Mouse (Mus musculus): ENCODE data around the gene Mrps18c.

The Mrps18c gene

DNA sequence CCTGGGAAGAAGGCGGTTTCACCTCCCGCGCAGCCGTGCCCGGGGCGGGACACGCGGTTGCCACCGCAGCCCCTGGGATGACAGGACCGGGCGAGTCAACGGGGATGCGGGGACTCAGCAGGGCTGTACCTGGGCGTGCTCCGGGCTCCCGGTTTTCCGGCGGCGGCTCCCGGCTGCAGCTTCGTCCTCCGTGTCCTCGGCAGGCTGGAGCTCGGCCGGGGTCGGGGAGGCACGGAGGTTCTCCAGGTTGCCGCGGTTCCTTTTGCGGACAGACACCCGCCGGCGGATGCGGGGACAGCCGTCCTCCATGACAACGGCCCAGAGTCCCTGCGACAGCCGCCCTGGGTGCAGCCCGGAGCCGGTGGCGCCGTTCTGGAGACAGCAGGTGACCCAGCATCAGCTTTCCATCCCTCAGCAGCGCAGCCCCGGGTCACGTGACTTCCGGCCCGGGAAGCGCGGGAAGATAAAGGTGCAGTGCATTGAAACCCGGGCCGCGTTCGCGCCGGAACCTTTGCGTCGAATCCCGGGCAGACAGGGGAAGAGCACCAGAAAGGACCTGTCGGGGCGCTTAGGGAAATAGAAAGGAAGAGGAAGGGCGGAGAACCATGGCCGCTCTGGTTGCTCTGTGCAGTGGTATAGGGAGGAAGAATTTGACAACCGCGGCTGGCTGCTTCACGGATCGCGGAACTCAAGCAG is at the start of gene Mrps18c, which contains the start of gene Helq:
TSS of gene Mrps18c (plus strand) at position 463 of the 696 bp plus-strand sequence.
TSS of gene Helq (minus strand) at position 434 of the 696 bp plus-strand sequence.
- DNase-seq (ENCODE audit: low spot score), result peak; percentile 90

DNA sequence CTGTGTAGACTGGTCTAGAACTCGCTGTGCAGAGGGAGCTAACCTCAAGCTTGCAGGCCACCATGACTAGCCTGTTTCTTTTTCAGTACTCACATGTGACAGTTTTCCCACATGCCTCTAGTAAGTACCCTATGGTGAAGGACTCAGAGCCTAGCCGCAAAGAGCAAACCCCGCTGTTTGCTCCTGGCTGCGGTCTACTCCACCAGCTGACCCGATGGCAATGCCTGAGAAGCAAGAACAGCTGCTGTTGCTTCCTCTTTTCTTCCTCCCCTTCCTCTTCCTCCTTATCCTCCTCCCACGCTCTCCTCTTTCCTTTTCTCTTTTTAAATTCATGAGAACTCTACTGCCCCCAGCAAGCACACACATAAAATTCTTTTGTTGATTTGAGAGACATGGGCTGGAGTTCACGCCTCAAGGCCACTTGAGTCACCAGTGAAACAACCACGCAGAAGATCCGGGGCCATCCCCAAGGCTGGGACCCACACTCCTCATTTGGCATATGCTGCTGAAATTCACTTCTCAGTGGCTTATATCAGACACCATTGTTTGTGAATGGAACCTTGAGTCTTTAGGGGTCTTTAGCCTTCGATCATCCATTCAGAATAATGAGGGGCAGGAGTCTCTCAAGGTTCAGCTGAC is 47.7 kb upstream of the Mrps18c start:
- DNase-seq (ENCODE audit: low spot score), result no peak

DNA sequence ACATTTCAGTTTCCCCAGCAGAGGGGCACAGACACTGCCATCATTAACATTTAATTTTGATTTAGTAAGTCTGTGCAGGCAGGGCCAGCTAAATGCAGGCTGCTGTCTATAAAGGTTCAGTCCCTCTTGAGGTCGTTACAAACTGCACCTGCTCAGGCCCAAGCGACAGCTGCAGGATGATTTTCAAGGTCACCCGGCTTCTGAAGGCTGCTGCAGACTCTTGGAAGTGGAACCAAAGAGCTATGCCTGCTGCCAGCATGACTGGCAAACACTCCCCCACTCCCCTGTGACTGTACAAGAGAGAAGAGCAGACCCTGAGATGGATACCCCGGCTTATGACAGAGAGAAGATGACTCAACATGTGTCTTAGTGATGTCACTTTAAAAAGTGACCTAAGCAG is 46.8 kb upstream of the Mrps18c start:
- DNase-seq (ENCODE audit: low spot score), result no peak

DNA sequence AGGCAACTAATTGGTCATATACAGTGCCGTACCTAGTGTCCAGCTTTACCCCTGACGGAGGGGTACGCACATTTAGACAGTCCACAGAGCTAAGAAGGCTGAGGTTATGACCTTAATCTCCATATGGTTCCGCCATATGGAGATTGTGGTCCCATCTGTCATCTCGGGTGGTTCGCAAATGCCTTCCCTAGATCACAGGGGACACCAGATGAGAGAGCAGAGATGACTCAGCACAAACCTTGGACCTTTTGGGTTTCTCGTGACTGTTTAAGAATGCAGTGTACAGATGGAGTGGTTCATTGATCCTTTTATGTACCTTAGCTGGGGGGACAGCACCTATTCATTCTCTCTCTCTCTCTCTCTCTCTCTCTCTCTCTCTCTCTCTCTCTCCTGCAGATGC is 45.0 kb upstream of the Mrps18c start:
- no peak for DNase-seq (ENCODE audit: low spot score)

DNA sequence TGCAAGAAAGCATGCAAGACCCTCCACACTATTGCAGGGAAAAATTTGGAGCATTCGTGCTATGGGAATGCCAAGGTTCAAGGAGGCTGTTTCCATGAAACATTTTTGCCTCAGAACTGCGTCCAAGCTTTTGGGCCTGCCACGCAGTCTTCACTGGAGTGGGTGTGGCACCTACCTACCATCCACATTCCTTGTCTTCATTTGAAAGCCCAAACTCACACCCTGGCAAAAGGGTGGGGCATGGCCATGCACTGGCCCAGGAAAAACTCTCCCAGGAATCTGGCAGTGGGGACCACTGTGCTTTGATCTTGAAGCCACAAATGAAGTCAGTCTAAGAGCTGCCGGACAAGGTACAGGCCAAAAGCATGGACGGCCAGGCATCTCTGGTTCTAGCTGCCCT is 40.3 kb upstream of the Mrps18c start:
- DNase-seq (ENCODE audit: low spot score), result no peak

DNA sequence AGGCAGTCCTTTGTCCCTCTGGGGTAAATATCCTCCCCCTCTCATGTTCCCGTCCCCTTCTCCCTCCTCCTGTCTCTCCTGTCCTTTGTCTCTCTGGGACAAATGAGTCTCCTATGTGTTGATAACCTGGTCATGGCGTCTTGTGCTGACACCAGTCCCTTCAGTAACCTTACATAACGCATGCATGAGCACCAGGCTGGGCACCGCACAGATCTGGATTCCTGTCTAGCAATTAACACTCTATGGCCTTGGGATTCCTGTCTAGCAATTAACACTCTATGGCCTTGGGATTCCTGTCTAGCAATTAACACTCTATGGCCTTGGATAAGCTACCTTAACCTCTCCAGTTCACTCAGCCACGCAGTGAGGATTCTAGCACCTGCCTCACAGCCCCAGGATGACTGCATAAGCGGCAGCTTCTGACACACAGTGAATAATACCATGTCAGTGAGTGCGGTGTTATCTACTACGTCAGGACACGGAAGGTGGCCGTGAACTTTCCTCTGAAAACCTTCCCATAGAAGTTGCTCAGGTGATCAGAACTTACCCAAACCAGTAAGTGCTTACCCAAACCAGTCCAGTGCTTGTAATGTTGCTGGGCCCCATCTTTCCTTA is 38.3 kb upstream of the Mrps18c start:
- no peak for DNase-seq (ENCODE audit: low spot score)

DNA sequence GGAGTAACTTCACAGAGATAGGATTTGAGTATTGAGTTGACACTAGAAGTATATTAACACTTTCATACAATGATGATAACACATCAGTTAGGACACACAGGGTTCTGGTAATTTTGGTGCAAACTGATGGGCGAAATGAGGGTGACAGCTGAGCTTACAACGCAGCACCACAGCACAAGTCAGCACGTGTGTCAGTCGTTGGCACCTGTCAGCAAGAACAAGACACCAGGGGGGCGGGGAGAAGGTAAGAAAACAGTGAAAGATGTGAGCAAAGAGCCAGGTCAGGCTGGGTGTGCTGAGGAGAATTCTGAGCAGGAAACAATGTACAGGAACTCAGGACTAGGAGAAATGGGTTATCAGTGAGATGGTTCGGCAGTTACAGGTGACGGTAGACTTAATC is 36.7 kb upstream of the Mrps18c start:
- no peak for DNase-seq (ENCODE audit: low spot score)

DNA sequence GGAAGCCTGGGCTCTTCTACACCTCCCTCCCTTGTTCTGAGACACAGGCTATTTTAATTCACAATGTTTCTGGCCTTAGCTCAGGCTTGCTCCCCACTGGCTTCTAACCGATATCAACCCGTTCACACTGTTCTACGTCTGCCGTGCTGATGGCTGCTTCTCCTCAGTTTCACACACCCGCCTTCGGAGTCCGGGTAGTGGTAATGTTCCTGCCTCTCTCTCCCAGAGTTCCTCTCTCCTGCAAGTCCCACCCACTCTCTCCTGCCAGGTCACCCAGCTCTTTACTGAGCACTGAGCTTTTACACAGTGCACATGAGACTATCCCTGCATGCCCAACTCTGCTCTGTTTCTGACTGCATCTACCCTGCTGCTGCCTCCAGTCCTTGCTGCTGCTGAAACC is 32.4 kb upstream of the Mrps18c start:
- no peak for DNase-seq (ENCODE audit: low spot score)

DNA sequence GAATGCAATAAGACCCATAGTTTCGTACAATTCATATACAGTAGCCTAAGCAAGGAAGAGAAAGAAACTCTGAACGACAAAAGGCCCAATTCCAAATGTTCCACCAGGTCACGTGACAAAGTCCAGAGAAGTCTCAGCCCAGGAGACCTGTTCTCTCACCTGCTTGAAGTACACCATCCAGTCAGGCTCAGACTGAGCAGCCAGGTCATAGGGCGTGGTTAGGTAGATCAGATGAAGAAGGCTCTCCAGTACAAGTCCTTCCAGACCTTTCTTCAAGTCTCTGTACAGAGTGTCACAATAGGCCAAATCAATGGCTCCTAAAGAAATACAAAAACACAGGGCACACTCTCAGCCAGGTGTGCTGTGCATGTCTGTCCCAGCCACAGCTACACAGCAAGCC is 26.9 kb upstream of the Mrps18c start:
- DNase-seq (ENCODE audit: low spot score), result no peak

DNA sequence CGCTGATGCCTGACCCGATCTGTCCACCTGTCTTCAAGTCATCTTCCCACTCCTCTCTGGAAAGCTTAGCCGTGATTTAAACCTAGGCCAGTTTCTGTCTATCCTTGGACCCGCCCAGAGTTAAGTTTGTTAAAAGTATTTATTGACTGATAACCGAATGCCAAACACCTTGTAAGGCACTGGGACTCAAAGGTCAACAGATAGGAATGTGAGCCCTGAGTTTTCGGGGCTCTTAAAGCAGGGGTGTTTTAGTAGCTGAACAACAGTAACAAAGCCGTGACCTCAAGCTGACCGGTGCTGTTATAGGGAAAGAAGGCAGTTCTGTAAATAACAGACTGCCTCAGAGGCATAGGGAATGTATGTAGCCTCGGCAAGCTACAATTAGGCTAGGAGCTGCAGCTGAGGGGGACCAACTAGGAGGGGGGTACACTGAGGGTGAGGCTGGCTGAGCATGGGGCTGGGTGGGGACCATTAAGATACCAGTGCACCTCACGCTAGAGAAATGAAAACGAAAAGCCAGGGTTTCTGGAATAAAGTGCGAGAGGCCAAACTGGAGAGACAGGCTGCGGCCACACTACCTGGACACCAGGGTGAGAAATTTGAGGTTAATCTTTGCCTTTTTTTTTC is 22.5 kb upstream of the Mrps18c start:
- no peak for DNase-seq (ENCODE audit: low spot score)

DNA sequence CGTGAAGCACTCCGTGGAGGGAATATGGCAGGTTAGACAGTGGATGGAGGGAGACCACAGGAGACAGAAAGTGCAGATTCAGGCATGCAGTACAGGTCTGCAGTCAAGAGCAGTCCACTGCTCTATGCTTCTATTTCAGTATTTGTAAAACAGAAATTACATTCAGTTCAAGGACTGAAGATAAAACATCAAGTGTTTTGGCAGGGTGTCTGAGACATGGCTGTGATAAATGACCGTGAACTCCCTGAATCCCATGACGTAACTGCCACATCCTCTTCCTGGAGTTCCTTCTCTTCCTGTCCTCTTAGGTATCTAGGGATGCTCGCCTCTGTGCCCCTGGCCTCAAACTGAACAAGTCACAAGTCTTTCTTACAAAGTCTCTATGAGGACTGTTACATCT is 21.5 kb upstream of the Mrps18c start:
- DNase-seq (ENCODE audit: low spot score), result no peak

DNA sequence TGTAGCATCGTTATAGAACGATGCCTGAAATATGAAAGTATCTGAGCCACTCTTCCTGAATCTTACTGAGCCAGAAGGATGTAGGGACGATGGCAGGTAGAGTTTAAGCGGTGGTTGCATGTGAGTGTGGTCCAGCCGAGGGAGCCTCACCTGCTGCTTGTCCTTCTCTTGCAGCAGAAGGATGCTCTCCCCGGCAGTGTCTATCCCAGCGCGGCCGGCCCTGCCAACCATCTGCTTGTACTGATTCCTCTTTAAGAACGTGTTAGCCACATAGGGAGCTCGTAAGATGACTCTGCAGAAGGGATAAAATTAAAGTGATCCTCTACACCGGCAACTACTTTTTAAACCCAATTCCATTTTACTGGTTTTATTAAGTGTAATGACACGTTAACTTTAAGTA is 19.4 kb upstream of the Mrps18c start:
- no peak for DNase-seq (ENCODE audit: low spot score)

DNA sequence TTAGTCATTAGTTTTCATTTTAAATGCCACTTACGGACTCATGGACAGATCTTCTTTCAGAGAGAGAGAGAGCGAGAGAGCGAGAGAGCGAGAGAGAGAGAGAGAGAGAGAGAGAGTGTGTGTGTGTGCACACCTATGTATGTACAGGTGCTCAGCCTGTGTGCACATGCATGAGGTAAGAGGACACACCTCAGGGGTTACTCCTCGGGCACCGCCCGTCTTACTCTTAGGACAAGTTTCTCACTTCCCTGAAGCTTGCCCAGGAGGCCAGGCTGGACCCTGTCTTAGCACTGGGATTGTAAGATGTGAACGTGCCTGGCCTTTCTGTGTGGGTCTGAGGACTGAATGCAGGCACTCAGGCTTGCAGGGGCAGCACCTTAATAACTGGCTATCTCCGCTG is 10.9 kb upstream of the Mrps18c start:
- DNase-seq (ENCODE audit: low spot score), result no peak

DNA sequence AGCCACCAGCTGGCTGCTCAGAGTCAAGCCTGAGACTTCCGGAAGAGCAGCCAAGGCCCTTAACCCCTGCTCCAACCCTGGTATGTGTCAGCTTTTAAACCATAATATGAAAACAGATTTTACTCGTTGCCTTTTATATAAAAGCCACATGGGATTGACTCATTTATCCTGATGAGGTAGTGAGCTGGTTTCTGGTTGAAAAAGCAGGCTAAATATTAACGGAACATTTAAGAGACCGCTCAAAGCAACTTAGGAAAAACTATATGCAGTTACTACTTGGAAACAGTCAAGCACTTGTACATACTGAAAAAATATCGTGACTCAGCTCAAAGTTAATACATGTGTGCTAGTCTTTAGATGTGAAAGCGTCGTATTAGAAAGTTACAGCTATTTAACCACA is 6.2 kb upstream of the Mrps18c start:
- DNase-seq (ENCODE audit: low spot score), result no peak

DNA sequence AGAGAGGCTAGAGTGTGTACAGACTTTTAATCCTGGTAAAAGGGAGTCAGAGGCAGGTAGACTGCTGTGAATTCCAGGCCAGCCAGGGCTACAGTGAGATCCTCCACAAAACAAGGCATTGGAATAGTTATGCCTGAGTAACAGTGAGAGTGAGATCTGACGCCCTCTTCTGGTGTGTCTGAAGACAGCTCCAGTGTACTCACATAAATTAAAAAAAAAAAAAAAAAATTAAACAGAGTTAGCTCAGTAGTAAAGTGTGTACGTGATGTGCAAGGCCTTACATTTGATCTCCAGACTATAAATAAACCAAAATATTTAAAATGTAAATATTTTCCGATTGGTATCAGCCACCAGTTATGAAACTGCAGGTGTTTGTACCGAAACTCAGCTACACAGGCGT is 4.3 kb upstream of the Mrps18c start:
- no peak for DNase-seq (ENCODE audit: low spot score)

DNA sequence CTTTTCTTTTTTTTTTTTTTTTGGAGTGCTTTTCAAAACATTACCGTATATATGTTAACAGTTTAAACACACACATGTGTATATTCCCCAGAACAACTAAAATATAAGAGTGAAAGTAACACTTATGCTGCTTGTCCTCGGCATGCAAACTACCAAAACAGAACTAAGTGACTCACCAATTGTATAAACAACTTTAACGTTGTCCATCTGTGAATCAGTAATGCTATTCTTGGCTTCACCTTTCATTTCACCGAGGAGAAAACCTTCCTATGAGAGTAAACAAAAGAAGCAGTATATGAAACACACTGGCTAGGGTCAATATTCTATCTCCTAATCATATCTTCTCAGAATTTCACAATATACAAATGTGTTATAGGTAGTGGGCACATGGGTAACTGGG is 19.9 kb downstream of the Mrps18c start:
- DNase-seq (ENCODE audit: low spot score), result no peak

DNA sequence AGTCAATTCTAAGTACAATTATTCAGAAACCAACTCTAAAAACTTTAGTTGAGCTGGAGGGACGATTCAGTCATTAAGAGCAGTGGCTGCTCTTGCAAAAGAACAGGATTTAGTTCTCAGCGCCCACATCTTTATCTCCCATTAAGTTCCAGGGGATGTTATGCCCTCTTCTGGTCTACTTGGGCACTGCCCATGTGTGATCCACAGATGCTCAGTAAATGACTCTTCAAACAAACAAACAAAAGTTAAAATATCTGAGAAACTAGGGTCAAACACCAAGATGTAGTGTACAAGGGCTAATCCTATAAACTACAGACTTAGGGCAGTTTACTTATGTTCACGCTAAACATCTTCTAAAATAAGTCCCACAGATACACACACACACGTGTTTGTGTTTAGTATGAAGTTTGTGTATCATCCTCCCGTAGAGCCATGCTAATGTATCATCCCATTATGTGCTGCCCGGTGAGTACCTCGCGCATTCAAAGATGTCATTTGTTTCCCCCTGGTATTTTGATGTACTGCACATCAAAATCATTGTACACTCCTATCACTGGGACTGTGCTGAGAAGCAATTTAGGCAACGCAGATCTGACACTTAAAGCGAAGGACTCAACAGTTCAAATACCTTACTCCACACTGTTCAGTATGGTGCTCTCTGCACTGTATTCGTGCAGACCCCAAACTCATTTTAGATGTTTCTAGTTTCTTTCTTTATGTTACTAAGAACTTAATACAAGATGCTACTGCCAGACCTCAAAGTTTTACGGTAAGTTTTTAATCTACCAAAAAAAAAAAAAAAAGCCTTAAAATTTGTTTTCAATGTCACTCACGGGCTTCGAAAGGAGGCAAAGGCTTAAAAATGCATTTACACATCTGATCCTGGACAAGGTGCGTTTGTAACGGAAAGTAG is 21.4 kb downstream of the Mrps18c start:
- peak; percentile 16 for DNase-seq (ENCODE audit: low spot score)

DNA sequence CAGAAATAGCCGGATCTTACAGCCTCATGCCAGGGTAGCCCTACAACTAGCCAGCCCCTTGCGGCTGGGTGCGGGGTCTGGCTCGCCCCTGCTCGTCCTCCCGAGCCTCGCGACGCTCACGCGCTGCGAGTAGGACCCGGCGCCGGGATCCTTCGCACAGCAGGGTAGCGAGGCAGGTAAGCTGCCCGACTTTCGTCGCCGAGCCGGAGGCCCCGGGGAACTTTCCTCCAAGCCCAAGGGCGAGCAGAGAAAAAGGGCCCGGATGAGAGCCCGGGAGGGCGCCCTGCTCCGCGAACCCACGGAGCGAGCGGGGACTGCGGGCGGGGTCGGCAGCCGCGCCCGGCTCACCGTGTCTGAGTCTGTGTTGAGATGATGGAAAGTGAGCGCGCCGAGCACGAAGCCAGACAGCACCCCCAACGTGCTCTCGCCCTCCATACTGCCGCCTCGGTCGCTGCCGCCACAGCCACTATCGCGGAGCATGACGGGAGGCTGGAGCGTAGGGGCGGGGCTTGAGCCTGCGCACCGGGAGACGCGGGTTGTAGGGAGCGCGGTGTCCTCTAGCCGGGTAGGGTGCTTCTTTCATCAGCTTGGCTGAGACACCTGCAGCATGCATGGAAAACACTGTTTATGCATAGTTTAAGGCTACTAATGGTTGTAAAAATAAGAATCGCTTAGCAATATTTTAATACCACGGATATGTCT is 22.2 kb downstream of the Mrps18c start, which contains the start of gene Abraxas1:
TSS of gene Abraxas1 (minus strand) at position 483 of the 702 bp plus-strand sequence.
- peak; percentile 84 for DNase-seq (ENCODE audit: low spot score)

DNA sequence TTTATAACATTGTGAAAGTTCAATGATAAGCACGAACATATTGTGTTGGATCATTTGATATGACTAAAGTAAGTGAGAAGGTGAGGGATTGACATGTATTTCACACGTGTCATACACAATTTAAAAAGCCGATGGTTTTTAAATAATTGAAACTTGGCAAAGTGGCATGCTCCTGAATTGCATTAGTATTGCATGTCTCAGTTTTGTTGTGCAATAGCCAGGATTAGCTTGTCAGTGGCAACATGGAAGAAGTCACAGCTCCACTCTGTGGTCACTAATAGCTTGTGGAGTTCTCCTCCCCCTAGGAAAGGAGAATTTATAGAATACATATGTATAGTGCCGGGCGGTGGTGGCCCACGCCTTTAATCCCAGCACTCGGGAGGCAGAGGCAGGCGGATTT is 22.9 kb downstream of the Mrps18c start:
- no peak for DNase-seq (ENCODE audit: low spot score)

DNA sequence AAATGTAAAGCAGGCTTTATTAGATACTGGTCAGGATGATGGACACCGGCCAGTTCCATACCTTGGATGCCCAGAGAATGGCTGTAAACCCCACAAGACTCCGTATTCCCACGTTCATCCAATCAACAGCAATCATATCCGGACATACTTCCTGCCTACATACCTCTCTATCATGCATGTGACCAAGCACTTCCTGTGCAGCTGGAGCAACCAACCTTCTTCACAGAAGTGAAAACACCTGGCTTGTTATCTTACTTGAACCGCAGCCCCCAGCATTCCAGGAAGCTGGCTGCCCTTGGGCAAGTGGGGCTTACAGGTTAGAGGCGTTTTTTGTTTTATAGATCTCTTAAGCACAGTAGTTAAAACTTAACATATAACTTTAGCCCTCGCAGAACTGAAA is 24.4 kb downstream of the Mrps18c start:
- DNase-seq (ENCODE audit: low spot score), result no peak

DNA sequence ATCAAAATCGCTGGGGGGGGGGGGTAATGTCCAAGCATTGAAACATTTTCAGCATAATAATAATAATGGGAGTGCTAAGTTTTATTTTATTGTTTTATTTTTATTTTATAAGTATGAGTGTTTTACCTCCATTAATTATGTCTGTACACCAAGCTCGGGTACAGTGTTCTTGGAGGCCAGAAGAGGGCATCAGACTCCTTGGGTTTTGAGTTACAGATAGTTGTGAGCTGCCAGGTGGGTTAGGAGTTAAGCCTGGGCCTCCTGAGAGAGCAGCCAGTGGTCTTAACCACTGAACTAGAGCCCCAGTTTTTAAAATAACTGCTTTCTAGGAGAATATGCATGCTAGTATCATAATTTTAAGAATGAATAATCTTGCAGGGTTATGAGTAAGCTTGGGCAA is 27.5 kb downstream of the Mrps18c start:
- DNase-seq (ENCODE audit: low spot score), result peak; percentile 23
